Mouse (Mus musculus): ENCODE measurements at regions not wholly inside any gene's neighbourhood (a gene's known extent, or its start where the extent isn't known, plus 50 kb on each side); places are given as distances from the start of the nearest gene placed in this dataset.

- no peak for TF ChIP-seq ZNF384 (IDR thresholded peaks at IDR 0.05; ENCODE audit: low read depth, low read length)
- TF ChIP-seq CTCF (IDR thresholded peaks at IDR 0.05 in 2 of 3, conservative IDR thresholded peaks at IDR 0.05 in 1 of 3; ENCODE audit: control insufficient read depth in 1 of 3, insufficient read depth in 1 of 3, low read depth in 2 of 3, low read length in 3 of 3, poor library complexity in 1 of 3, severe bottlenecking in 1 of 3) = no peak
- TF ChIP-seq BHLHE40 (IDR thresholded peaks at IDR 0.05; ENCODE audit: borderline replicate concordance, low read depth, low read length) = no peak
- TF ChIP-seq POLR2A (IDR thresholded peaks at IDR 0.05; ENCODE audit: control insufficient read depth in 1 of 2, insufficient read depth in 1 of 2, low read depth in 1 of 2, low read length in 2 of 2, poor library complexity in 1 of 2) = no peak
- no peak for TF ChIP-seq HCFC1 (IDR thresholded peaks at IDR 0.05; ENCODE audit: low read depth, low read length)
- TF ChIP-seq MAFK (IDR thresholded peaks at IDR 0.05; ENCODE audit: borderline replicate concordance, low read depth, low read length) = no peak
- TF ChIP-seq USF1 (IDR thresholded peaks at IDR 0.05; ENCODE audit: low read depth, low read length) = no peak
- no peak for TF ChIP-seq ZMIZ1 (IDR thresholded peaks at IDR 0.05; ENCODE audit: low read depth, low read length)
These were observed 88.3 kb downstream of the Cetn3 start for GRCm38 (mm10) chr13:81871226-81871625.

Measured in MEL (cell line).